Mouse (Mus musculus) cerebellum, adult 2 months (tissue): ENCODE measurements around the gene Rgs16. TPM values are rescaled to one million over a fixed set of nuclear protein-coding genes. Genes with fewer than 3 reads are reported as not detected.
"Not testable (repeated sequence)": the region's sequence is repeated elsewhere in the genome, so short reads cannot be mapped to it uniquely, and the experiment has no call there.

Experiments used
- DNase-seq, 2 experiments: peaks; one replicate each; pipeline ENCODE4 v3.0.0; 2021
- H3K27ac ChIP-seq: fragments of 200-500 bp; 2 replicates; pipeline ENCODE4 v1.5.1; 2012; ENCODE audit warnings: low read length, control low read depth, inconsistent platforms; ENCODE audit not compliant: insufficient read depth
- H3K27me3 ChIP-seq: fragments of 200-500 bp; 2 replicates; pipeline ENCODE4 v1.6.1; 2012; ENCODE audit warnings: inconsistent platforms, mild to moderate bottlenecking, low read length, moderate library complexity; ENCODE audit not compliant: control insufficient read depth, insufficient read depth
- H3K4me1 ChIP-seq: fragments of 200-500 bp; 2 replicates; pipeline ENCODE4 v1.6.1; 2011; ENCODE audit warnings: low read length; ENCODE audit not compliant: control insufficient read depth, insufficient read depth
- H3K4me3 ChIP-seq: fragments of 200-500 bp; replicated peaks from 2 replicates; pipeline ENCODE3; 2011; ENCODE audit warnings: mild to moderate bottlenecking, low read depth, low read length, control low read depth; ENCODE audit not compliant: insufficient read depth
- CTCF ChIP-seq: fragments of 200-500 bp; IDR thresholded peaks from 2 replicates; pipeline ENCODE4 v1.5.1; 2011; ENCODE audit warnings: low read depth, mild to moderate bottlenecking, control low read depth, low read length, moderate library complexity, borderline replicate concordance; ENCODE audit not compliant: insufficient read depth
- POLR2A ChIP-seq: fragments of 200-500 bp; IDR thresholded peaks from 2 replicates; pipeline ENCODE4 v1.6.1; 2011; ENCODE audit warnings: low read length, control low read depth, borderline replicate concordance; ENCODE audit not compliant: insufficient read depth
- WGBS: fragments of 180-500 bp; shearing (Covaris S2); methylation state at CpG from one replicate; pipeline ENCODE4 v1.1.7; 2018; 5-methylcytosine and 5-hydroxymethylcytosine counted together
- polyA plus RNA-seq: library from polyadenylated mRNA; depleted of rRNA; stranded (reverse); fragments of >200 nt; gene quantifications from 2 replicates; pipeline ENCODE4 v1.2.3, GENCODE M21; 2012

Rgs16 gene
- polyA plus RNA-seq, 1 experiment: 12.2 TPM

DNA sequence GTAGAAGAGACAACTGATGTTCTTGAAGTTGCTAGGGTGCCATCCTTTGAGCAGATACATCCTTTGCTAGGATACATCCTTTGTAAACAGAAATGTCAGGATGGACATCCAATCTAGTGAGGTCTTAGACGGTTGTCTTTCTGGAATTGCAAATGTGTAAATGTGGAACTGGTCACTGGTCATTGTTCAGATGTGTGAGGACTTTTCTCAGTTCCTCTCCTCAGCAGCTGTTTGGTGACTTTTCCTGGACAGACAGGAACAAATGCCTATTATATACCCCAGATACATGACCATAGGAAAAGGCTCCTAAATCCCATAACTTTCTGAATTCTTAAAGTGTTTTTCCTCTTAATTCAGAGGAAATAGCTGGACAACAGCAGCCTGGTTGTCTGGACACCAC, 27.1 kb downstream of the Rgs16 start:
- WGBS: 84% methylated on average over 1 of the region's 1 CpGs
- no peak for DNase-seq
- Histone ChIP-seq H3K27ac (no peak overlapping the region), H3K4me1 (no peaks in the 10 kb centered on the region), H3K4me3 (no peak overlapping the region), H3K27me3 (no peaks in the 10 kb centered on the region)
- TF ChIP-seq CTCF (no peak), POLR2A (no peak)

GRCm38 (mm10) chr1:153768465-153768864, 28.3 kb downstream of the Rgs16 start:
- 89% methylated on average over 5 of the region's 5 CpGs for WGBS
- no peak overlapping the region for H3K27ac ChIP-seq
- no peak for DNase-seq
- H3K4me1 ChIP-seq: no peaks in the 10 kb centered on the region
- no peaks in the 10 kb centered on the region for H3K27me3 ChIP-seq
- TF ChIP-seq CTCF (no peak), POLR2A (no peak)
- no peak overlapping the region for H3K4me3 ChIP-seq

DNA sequence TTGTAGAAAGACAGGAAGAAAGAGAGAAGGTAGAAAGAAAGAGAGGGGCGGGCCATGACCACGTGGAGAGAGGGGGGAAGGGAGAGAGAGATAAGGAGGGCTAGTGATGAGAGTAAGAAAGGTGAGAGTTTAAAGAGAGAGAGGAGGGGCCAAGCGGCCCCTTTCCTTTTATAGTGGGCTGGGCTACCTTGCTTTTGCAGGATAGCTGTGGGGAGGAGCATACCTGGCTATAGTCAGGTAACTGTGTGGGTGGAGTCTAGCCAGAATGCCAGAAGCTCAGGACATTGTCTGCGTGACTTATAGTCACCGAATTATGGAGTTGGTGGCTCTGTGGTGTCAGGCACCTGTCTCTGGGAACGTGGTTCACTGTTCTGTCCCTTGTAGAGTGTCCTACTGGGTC, 29.4 kb downstream of the Rgs16 start:
- H3K27me3 ChIP-seq, DNase-seq, H3K4me3 ChIP-seq, H3K4me1 ChIP-seq, H3K27ac ChIP-seq: not testable (repeated sequence)
- 66% methylated on average over 6 of the region's 6 CpGs for WGBS

DNA sequence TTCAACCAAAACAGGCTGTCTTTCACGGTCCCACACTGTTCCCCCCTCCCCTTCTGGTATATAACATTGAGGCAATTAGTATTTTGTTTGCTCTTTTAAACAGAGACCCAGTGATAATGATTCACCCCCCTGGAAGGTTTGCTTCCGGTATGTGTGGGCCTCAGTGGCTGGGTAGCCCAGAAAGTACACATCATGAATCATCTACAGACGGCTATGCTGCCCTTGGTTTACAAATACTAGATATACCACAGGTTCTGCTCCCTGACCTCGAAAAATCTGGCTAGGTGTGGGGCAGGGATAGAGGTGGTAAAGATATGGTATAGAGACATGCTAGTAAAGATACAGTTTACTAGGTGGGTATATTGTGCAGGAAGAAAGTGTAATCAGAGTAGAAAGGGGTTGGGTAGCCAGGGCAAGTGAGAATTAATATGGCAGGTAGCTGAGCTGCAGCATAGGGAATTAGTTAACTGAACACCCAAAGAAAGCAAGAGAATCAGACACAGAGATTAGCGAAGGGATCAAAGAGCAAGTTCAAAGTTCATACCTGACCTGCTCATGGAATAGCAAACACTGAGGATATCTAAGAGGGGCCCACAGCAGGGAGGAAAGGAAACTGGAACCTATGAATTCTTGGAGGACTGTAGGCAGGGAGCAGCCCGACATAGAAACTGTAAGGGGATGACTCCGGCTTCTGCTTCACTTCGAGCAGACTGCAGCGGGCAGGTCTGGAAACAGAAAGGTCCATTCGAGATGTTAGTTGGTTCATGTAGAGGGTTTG, 30.0 kb downstream of the Rgs16 start:
- DNase-seq: no peak
- Histone ChIP-seq H3K27ac (no peak overlapping the region), H3K4me1 (no peaks in the 10 kb centered on the region), H3K4me3 (no peak overlapping the region), H3K27me3 (no peaks in the 10 kb centered on the region)
- TF ChIP-seq POLR2A (no peak), CTCF (no peak)
- WGBS: 91% methylated on average over 10 of the region's 10 CpGs

- Histone ChIP-seq H3K4me1 (no peaks in the 10 kb centered on the region), H3K4me3 (no peak overlapping the region), H3K27me3 (no peaks in the 10 kb centered on the region), H3K27ac (no peak overlapping the region)
- 96% methylated on average over 1 of the region's 1 CpGs for WGBS
- DNase-seq: no peak
- TF ChIP-seq CTCF: no peak
- TF ChIP-seq POLR2A: no peak
These were observed 30.6 kb downstream of the Rgs16 start for GRCm38 (mm10) chr1:153770776-153771167.

DNA sequence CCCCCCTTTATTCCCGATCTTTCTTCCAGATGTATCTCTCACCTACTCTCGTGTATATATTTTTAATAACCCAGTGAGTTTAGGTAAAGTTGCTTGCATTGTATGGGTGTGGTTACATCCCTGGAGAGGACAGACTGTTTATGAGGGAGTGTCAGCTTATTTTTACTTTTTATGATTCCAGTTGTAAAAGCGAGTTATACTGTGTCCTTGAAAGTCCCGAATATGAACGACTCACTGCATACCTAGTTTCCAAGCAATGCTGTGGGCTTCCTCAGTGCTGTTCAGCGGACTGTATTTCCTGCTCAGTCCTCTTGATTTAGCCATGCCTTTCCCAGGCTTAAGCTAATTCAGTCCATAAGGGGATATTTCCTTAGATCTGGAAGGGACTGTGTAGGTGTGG, 35.0 kb downstream of the Rgs16 start:
- TF ChIP-seq CTCF (no peak), POLR2A (no peak)
- no peaks in the 10 kb centered on the region for H3K27me3 ChIP-seq
- WGBS: 92% methylated on average over 6 of the region's 6 CpGs
- no peaks in the 10 kb centered on the region for H3K4me1 ChIP-seq
- H3K27ac ChIP-seq: no peak overlapping the region
- H3K4me3 ChIP-seq: no peak overlapping the region
- no peak for DNase-seq

DNA sequence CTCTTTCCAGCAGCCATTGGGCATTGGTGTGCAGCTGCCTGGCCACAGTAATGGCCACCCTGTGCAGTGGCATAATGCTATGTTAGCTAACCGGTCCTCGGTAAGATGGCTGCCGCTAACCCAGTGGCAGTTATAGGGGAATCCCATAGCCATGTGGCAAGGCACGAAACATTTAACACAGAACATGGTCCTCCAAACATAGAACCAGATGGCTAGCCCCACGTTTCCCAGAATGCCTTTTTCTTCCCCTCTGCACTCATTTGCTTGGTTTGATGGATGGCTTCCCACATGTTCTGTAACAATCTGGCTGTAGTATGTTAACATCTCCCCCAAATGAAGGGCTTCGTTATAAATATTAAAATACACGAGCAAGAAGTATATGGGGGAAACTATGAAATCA, 36.1 kb downstream of the Rgs16 start:
- WGBS: 88% methylated on average over 7 of the region's 7 CpGs
- Histone ChIP-seq H3K27ac (no peak overlapping the region), H3K27me3 (no peaks in the 10 kb centered on the region), H3K4me3 (no peak overlapping the region), H3K4me1 (no peaks in the 10 kb centered on the region)
- no peak for DNase-seq
- no peak for TF ChIP-seq POLR2A
- no peak for TF ChIP-seq CTCF

- no peak for DNase-seq
- no peak overlapping the region for H3K27ac ChIP-seq
- H3K27me3 ChIP-seq: no peaks in the 10 kb centered on the region
- 91% methylated on average over 10 of the region's 10 CpGs for WGBS
- TF ChIP-seq POLR2A (no peak), CTCF (no peak)
- H3K4me3 ChIP-seq: no peak overlapping the region
- H3K4me1 ChIP-seq: no peaks in the 10 kb centered on the region
These were observed 38.1 kb downstream of the Rgs16 start for GRCm38 (mm10) chr1:153778205-153778604.

- no peak overlapping the region for H3K4me3 ChIP-seq
- no peak for DNase-seq
- H3K4me1 ChIP-seq: no peaks in the 10 kb centered on the region
- no peak overlapping the region for H3K27ac ChIP-seq
- 41% methylated on average over 1 of the region's 1 CpGs for WGBS
- H3K27me3 ChIP-seq: no peaks in the 10 kb centered on the region
- no peak for TF ChIP-seq POLR2A
- no peak for TF ChIP-seq CTCF
These were observed 43.2 kb downstream of the Rgs16 start for GRCm38 (mm10) chr1:153783339-153783738.
